Mouse (Mus musculus) stomach, postnatal 0 days (tissue): ENCODE data around the gene Ddx19b.

Source experiments
- CTCF ChIP-seq: IDR thresholded peaks from 2 replicates; pipeline ENCODE4 v1.5.1; 2016; ENCODE audit warnings: antibody characterized with exemption, low read depth, mild to moderate bottlenecking, moderate library complexity
- EP300 ChIP-seq: optimal IDR thresholded peaks from 2 replicates; pipeline ENCODE3; 2016; ENCODE audit warnings: antibody characterized with exemption

DNA sequence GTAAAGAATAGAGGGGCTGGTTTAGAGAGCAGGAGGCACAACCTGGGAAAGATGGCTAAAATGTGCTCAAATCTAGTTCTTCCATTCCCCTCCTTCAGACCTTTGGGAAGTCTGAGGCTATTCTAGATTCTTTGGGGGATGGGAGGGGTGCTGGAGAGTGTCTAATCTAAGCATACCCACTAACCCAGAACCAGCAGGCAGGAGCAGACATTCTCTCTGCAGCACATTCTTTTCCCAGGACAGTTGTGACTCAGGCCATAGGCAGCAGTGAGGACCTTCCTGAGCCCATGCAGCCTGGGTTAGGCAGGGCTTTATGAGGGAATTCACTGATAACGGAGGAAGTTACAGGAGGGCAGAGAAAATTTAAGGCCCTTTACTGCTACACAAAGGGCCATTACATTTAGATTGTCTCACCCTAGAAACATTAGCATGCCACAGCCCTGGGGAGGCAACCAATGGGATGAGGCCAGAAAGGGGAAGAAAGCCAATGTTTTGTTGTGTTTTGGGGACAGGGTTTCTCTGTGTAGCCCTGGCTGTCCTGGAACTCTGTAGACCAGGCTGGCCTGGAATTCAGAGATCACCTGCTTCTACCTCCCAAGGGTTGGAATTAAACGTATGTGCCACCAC, 27.5 kb upstream of the Ddx19b start:
- TF ChIP-seq CTCF: no peak
- no peak for TF ChIP-seq EP300
